Comparison of ENCODE assay signal across 8 mouse cellular contexts in genomic region chr8:79398251-79398981, GRCm38 (mm10). TPM values are rescaled to one million over a fixed set of nuclear protein-coding genes. Genes with fewer than 3 reads are reported as not detected.
DNase-seq lines count a peak whose midpoint lies in the region; ATAC-seq and TF ChIP-seq lines count a peak whose summit lies in the region.

No protein-coding gene starts in this region.

- peak overlapping the region; percentile 70 for H3K4me2 ChIP-seq in heart, embryonic 12.5 days

- DNase-seq in 3T3-L1 (ENCODE audit: low read depth, low spot score) (peak; percentile 49), ES-CJ7 (ENCODE audit: low read depth, low spot score) (peak; percentile 52)
- peak; percentile 45 to 61 for DNase-seq in kidney, postnatal 36 days
- DNase-seq in lung, postnatal 14 days = peak; percentile 55
- DNase-seq in right cerebral cortex, adult 18-20 months = peak; percentile 40
- no peak for DNase-seq in urinary bladder, adult 2 months (ENCODE audit: low spot score)

- H3K9me3 ChIP-seq in heart, embryonic 12.5 days (replicated peaks) = 0 out of 2 replicates have a peak, but pooled peaks cover under 1% of the 10 kb centered on the region

- peak overlapping the region; percentile 98 for H3K9ac ChIP-seq in heart, embryonic 12.5 days

- peak overlapping the region; percentile 94 for H3K27ac ChIP-seq in cortical plate, adult 2 months (ENCODE audit: insufficient read depth, low read length)
- peak overlapping the region; percentile 94 for H3K27ac ChIP-seq in heart, embryonic 12.5 days (ENCODE audit: poor library complexity, severe bottlenecking)

- TF ChIP-seq CTCF in cortical plate, adult 2 months (IDR thresholded peaks at IDR 0.05; ENCODE audit: extremely low read depth, insufficient read depth, low read length) = no peak

- H3K4me1 ChIP-seq in cortical plate, adult 2 months (ENCODE audit: control insufficient read depth, insufficient read depth, low read length) = peaks cover 13% of the 10 kb centered on the region
- H3K4me1 ChIP-seq in heart, embryonic 12.5 days (replicated peaks) = peaks cover 28% of the 10 kb centered on the region

- under 1% methylated on average over 58 of the region's 68 CpGs for WGBS in heart, embryonic 12.5 days

- ATAC-seq in heart, embryonic 12.5 days (ENCODE audit: insufficient number of reproducible peaks, low FRiP score) = peak; percentile 56

- no peaks in the 10 kb centered on the region for H3K36me3 ChIP-seq in heart, embryonic 12.5 days

- no peaks in the 10 kb centered on the region for H3K27me3 ChIP-seq in heart, embryonic 12.5 days (replicated peaks)

- TF ChIP-seq POLR2A in cortical plate, adult 2 months (IDR thresholded peaks at IDR 0.05; ENCODE audit: extremely low read depth, insufficient read depth, low read length) = peak; percentile 35; the same call in 1 of the 2 replicates

- H3K4me3 ChIP-seq in cortical plate, adult 2 months (ENCODE audit: insufficient read depth, low read length) = peak overlapping the region; percentile 95
- peak overlapping the region; percentile 98 for H3K4me3 ChIP-seq in heart, embryonic 12.5 days

RNA-seq across cellular contexts. Expression of gene Smad1, which starts 0.9 kb away (rescaled TPM):
- polyA plus RNA-seq in cortical plate, adult 2 months (2012; rRNA removed) = 18.9 and 19.4 TPM in 2 replicates
- polyA plus RNA-seq in heart, embryonic 12.5 days (2016; fragmentation: Nextera tagmentation; extraction: Ambion mirVana) = 28.7 and 31.5 TPM in 2 replicates
- polyA plus RNA-seq in urinary bladder, adult 2 months (2012; rRNA removed) = 32.6 and 35.6 TPM in 2 replicates
